Mouse (Mus musculus) effector memory CD4-positive, alpha-beta T cell, adult 7 months (primary cell): ENCODE results near the gene Phkb. TPM values are rescaled to one million over a fixed set of nuclear protein-coding genes. Genes with fewer than 3 reads are reported as not detected.

Experiments used
- polyA plus RNA-seq: library from polyadenylated mRNA; unstranded; fragments of 100-300 nt; shearing (Covaris generic); gene quantifications from one replicate; pipeline ENCODE4 v1.2.1, GENCODE M21; 2017

Gene Phkb
- polyA plus RNA-seq, result 15.3 TPM

GRCm38 (mm10) chr8:85840657-85841488 is at the start of gene Phkb, which contains the start of gene Itfg1:
Gene Phkb, plus strand, starts transcription at chr8:85840959.
Gene Itfg1, minus strand, starts transcription at chr8:85840921.

Other genes with a start within 250 kb of the Phkb start
- 2.9 TPM for gene Neto2, start 140.0 kb upstream of the Phkb start, polyA plus RNA-seq
- gene Itfg1, start within 50 bp of the Phkb start, polyA plus RNA-seq, result 39.7 TPM